ENCODE assay signal across 18 mouse cellular contexts in genomic region chr12:25923772-25924171, GRCm38 (mm10).
"Had no signal": no experiment of that assay in that cellular context is flagged by ENCODE, and none has a peak within 500 bp of the region (broad histone marks: within the 10 kb centered on the region; RNA-seq: fewer than 3 reads in every experiment).

No protein-coding gene starts in this region.

- H3K4me1 ChIP-seq: limb, embryonic 13.5 days; liver, embryonic 13.5 days; megakaryocyte, embryonic 14.5 days had no signal

- H3K27ac ChIP-seq: kidney, embryonic 15.5 days; limb, embryonic 10.5 days; limb, embryonic 13.5 days; liver, embryonic 13.5 days; midbrain, embryonic 10.5 days; midbrain, embryonic 13.5 days; neural tube, embryonic 13.5 days; stomach, postnatal 0 days had no signal

- DNase-seq: kidney, adult 11 months; kidney, adult 8-10 months; kidney, postnatal 10 days; kidney, postnatal 36 days; liver, embryonic 13.5 days; lung, embryonic 14.5 days; thymus, adult 2 months; thymus, postnatal 14 days; thymus, postnatal 4 days had no signal

- H3K27me3 ChIP-seq: kidney, embryonic 15.5 days; limb, embryonic 13.5 days; liver, embryonic 13.5 days; megakaryocyte, embryonic 14.5 days; midbrain, embryonic 13.5 days; neural tube, embryonic 13.5 days had no signal

- H3K4me3 ChIP-seq: kidney, embryonic 15.5 days; limb, embryonic 10.5 days; limb, embryonic 13.5 days; liver, embryonic 13.5 days; megakaryocyte, embryonic 14.5 days; midbrain, embryonic 10.5 days; midbrain, embryonic 13.5 days; myocyte; neural tube, embryonic 13.5 days had no signal

- H3K36me3 ChIP-seq: kidney, embryonic 15.5 days; limb, embryonic 10.5 days; limb, embryonic 13.5 days; liver, embryonic 13.5 days; midbrain, embryonic 10.5 days; midbrain, embryonic 13.5 days; neural tube, embryonic 13.5 days had no signal

- H3K9me3 ChIP-seq: kidney, embryonic 15.5 days; limb, embryonic 10.5 days; limb, embryonic 13.5 days; liver, embryonic 13.5 days; megakaryocyte, embryonic 14.5 days; midbrain, embryonic 10.5 days; midbrain, embryonic 13.5 days; neural tube, embryonic 13.5 days had no signal

- H3K9ac ChIP-seq: kidney, embryonic 15.5 days; limb, embryonic 13.5 days; liver, embryonic 13.5 days; lung, embryonic 14.5 days; midbrain, embryonic 13.5 days; neural tube, embryonic 13.5 days had no signal

- H3K4me2 ChIP-seq: kidney, embryonic 15.5 days; limb, embryonic 13.5 days; liver, embryonic 13.5 days; lung, embryonic 14.5 days; midbrain, embryonic 13.5 days; neural tube, embryonic 13.5 days had no signal
